ENCODE assay signal across 17 mouse cellular contexts in genomic region chr10:53813244-53813620, GRCm38 (mm10).
"Had no signal": no experiment of that assay in that cellular context is flagged by ENCODE, and none has a peak within 500 bp of the region (broad histone marks: within the 10 kb centered on the region; RNA-seq: fewer than 3 reads in every experiment).

No protein-coding gene starts in this region.

- ATAC-seq: liver, postnatal 0 days had no signal

- H3K9ac ChIP-seq: liver, embryonic 13.5 days; liver, postnatal 0 days; lung, embryonic 15.5 days; midbrain, embryonic 15.5 days; neural tube, embryonic 12.5 days; stomach, embryonic 15.5 days had no signal

- H3K4me2 ChIP-seq: liver, embryonic 13.5 days; lung, embryonic 15.5 days; midbrain, embryonic 11.5 days; midbrain, embryonic 15.5 days; neural tube, embryonic 12.5 days; stomach, embryonic 15.5 days had no signal

- H3K4me1 ChIP-seq: liver, embryonic 13.5 days; lung, embryonic 15.5 days; neural tube, embryonic 12.5 days; stomach, embryonic 15.5 days had no signal

- H3K27me3 ChIP-seq: liver, embryonic 13.5 days; lung, embryonic 15.5 days; megakaryocyte, embryonic 14.5 days; midbrain, embryonic 15.5 days; neural tube, embryonic 12.5 days; stomach, embryonic 15.5 days had no signal

- H3K4me3 ChIP-seq: liver, embryonic 13.5 days; lung, embryonic 15.5 days; megakaryocyte, embryonic 14.5 days; midbrain, embryonic 15.5 days; neural tube, embryonic 12.5 days; stomach, embryonic 15.5 days had no signal

- DNase-seq: kidney, postnatal 10 days; kidney, postnatal 4 days; left cerebral cortex, postnatal 4 days; liver; liver, embryonic 13.5 days; liver, postnatal 0 days; lung, postnatal 14 days; right cerebral cortex, postnatal 4 days; thymus, postnatal 25 days had no signal

- H3K9me3 ChIP-seq: liver, embryonic 13.5 days; lung, embryonic 15.5 days; megakaryocyte, embryonic 14.5 days; midbrain, embryonic 15.5 days; neural tube, embryonic 12.5 days; stomach, embryonic 15.5 days had no signal

- H3K36me3 ChIP-seq: liver, embryonic 13.5 days; lung, embryonic 15.5 days; midbrain, embryonic 15.5 days; neural tube, embryonic 12.5 days; stomach, embryonic 15.5 days had no signal

- H3K27ac ChIP-seq: layer of hippocampus, adult 2 months; liver, embryonic 13.5 days; lung, embryonic 15.5 days; macrophage; midbrain, embryonic 15.5 days; neural tube, embryonic 12.5 days; stomach, embryonic 15.5 days had no signal
